Mouse (Mus musculus): ENCODE measurements around the gene Srd5a3.

Gene Srd5a3

DNA sequence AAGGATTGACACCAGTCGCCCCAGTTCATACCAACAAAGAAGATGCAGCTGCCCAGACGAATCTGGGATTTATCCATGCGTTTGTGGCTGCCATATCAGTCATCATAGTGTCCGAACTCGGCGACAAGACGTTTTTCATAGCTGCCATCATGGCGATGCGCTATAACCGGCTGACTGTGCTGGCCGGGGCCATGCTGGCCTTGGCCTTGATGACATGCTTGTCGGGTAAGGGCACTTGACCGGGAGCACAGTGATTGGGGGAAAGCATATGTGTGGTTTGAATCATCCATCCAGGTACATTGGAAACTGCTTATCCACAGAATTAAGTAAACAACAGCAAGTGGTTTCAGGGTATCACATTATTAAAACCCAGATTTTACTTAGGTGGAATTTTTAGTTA lies 59.3 kb downstream of the Srd5a3 start:
- no peak for DNase-seq

- no peak for DNase-seq
These were observed 63.1 kb downstream of the Srd5a3 start for GRCm38 (mm10) chr5:76203171-76203570.
